Mouse (Mus musculus): ENCODE data around the gene Rabggtb.

Rabggtb gene

GRCm38 (mm10) chr3:153917200-153917599 is 4.4 kb upstream of the Rabggtb start:
- no peak for DNase-seq

GRCm38 (mm10) chr3:153913510-153914243 is 868 bp upstream of the Rabggtb start:
- DNase-seq: no peak

GRCm38 (mm10) chr3:153911882-153912440 is 848 bp downstream of the Rabggtb start:
- no peak for DNase-seq

GRCm38 (mm10) chr3:153911197-153911881 is 1.5 kb downstream of the Rabggtb start:
- DNase-seq: peak; percentile 30

- no peak for DNase-seq
These were observed 2.3 kb downstream of the Rabggtb start for GRCm38 (mm10) chr3:153910489-153910888.

DNA sequence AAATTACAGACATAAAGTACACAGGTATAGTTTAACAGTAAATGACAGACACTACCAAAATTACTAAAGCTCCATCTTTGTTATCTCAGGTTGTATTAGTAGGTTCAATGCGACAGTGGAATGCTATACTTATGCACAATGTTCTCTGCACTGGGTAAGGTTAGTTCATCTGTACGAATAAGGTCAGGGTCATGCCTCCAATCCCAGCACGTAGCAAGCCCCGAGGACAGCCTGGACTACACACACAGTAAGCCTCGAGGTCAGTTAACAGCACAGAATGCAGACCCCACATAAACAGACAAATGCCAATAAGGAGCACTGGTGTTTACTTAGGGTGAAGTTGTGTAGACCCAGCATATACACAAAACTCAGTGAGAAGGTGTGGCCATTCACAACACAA is 3.9 kb downstream of the Rabggtb start:
- no peak for DNase-seq

DNA sequence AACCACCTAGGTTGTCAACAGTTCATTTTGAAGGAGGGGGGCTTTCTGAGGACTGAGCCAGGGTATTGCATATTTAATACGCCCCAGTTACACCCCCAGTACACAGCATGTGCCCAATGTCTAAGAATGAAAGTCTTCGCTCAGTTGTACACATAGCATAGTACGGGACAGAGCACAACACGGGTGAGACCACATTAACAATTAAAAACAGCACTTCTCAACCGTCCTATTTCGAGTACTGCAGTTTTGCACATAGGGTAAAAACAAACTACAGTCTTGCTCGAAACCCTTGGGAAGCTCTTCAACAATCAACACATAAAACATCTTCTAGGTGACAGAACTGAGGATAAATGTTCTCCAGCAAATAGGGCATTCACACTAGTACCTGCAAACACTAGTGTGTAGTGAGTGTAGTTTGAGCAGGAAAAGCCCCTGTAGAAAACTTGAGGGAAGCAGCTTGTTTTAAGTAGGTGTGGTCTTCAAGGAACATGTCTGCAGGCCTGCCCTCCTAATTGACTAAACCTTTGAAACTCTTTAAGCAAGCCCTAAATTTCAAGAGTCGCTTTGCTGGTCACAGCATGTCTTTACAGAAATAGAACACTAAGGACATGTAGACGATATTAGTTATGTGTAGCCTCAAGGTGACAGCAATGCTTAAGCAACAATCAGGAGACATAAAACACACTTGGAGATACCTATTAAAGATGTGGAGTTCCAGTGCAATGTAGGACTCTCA is 6.5 kb downstream of the Rabggtb start, which contains the start of gene Msh4:
Gene Msh4 (minus strand): TSS at position 3 of the 736 bp plus-strand sequence.
- DNase-seq: no peak

- no peak for DNase-seq
These were observed 7.3 kb downstream of the Rabggtb start for GRCm38 (mm10) chr3:153905251-153906135.

DNA sequence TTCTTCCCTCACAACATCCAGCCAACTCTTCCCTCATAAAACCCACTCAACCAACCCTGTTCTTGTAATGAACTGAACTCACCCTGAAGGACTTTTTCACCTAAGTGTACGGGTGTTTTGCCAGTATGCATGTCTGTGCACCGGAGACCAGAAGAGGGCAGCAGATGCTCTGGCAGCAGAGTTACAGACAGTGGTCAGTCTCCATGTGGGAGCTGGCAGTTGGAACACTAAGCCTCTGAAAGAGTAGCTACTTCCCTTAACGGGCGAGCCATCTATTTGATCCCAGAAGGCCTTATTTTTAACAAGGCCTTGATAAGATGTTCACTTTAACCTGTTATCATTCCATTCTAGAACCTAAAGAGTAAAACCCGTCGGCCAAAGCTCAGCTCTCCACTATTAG is 8.2 kb downstream of the Rabggtb start:
- DNase-seq: peak; percentile 29

DNA sequence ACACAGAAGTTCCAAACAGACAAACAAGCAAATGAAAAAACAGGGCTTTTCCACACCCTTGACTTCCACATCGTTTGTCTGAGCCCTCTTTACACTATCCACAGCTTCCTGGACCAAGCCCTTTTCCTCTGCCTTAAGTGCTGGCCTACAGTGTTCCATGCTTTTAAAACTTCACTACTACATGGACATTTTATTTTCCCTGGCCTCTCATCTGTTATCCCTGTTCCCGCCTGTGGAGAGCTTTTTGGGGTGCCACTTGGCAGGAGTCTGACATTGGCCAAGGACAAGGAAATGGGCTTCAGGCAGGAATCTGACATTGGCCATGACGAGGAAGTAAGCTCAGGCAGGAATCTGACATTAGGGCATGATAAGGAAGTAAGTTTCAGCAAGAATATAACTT is 10.2 kb downstream of the Rabggtb start:
- no peak for DNase-seq

- no peak for DNase-seq
These were observed 10.9 kb downstream of the Rabggtb start for GRCm38 (mm10) chr3:153901904-153902303.

DNA sequence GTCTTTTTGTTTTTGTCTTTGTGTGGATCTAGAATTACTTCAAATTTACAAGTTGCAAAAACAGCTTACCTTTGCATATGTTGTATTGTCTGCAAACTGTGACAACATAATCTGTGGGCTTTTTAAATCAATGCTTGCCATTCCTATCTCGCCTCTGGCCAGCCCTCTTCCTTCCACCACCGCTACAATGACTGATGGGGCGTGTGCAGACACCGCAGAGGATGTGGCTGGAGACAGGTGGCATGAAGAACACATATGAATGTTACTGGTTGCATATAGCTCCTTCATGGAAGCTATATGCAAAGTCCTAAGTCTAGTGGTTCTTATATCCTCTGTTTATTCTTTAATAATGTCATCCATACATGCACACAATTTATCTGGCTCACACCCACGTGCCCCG is 15.6 kb downstream of the Rabggtb start:
- DNase-seq: no peak

- no peak for DNase-seq
These were observed 17.4 kb downstream of the Rabggtb start for GRCm38 (mm10) chr3:153895454-153895853.

GRCm38 (mm10) chr3:153889188-153889781 is 23.5 kb downstream of the Rabggtb start:
- no peak for DNase-seq

GRCm38 (mm10) chr3:153888141-153888540 is 24.7 kb downstream of the Rabggtb start:
- DNase-seq: no peak

DNA sequence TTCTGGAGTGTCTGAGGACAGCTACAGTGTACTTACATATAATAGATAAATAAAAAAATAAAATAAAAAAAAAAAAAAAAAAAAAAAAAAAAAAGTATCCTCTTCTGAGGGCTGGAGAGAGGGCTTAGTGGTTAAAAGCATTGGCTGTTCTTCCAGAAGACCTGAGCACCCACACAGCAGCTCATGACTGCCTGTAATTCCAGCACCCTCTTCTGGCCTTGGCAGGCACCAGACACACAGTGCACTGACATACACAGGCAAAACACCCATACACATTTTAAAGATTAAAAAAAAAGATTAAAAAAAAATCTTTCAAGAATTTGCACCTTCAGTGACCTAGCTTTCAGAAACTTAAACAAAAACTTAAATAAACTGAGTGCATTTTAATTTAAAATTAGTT is 26.5 kb downstream of the Rabggtb start:
- DNase-seq: no peak

GRCm38 (mm10) chr3:153871396-153871795 is 41.4 kb downstream of the Rabggtb start:
- no peak for DNase-seq

DNA sequence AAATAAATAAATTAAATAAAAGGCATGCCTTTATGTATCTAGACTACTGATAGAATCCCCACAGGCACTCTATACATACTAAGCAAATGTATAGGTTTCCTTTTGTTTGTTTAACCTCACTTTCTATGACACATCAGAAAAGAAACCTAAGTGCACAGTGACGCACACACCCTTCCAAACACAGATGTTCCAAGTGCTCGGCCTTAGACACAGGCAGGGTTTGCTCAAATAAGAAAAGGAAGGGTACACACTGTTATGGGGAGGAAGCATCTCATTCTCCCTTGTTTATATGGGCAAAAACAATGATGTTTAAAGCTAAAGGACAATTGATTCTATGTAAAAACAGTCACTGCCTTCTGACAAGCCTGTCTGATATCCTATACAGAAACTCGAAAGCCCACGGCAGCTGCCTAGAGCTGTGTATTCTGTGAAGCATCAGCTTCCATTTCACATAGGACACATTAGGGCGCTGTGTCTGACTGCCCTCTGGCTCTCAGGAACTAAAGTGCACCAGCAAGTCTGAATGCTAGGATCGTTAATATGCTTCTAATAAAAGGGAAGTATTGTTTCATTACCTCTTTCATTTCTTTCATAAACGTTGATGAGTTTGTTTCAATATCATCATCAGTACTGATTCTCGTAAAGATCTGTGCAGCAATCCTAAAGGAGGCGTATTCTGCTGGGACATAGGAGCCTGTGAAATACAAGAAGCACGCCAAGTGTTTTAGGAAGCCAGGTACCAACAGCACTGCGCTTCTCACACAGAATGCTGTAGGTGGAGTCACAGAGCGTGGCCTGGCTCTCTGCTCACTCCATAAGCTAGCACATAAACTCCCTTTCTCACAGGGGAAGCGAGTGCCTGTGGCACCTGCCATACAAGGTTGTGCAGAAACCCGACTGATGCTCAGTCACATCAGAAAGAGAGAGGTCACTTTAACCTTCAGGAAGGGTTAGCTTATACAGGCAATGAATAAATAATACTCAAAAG is 45.4 kb downstream of the Rabggtb start:
- DNase-seq: no peak

GRCm38 (mm10) chr3:153864636-153865429 is 48.0 kb downstream of the Rabggtb start:
- DNase-seq: no peak

- DNase-seq: no peak
These were observed 49.0 kb downstream of the Rabggtb start for GRCm38 (mm10) chr3:153863816-153864215.
